Mouse (Mus musculus): ENCODE measurements around the gene Evi2. TPM values are rescaled to one million over a fixed set of nuclear protein-coding genes. Genes with fewer than 3 reads are reported as not detected.

Evi2 gene
- polyA plus RNA-seq, 1 experiment from 2014 or later, result 0.86 TPM

DNA sequence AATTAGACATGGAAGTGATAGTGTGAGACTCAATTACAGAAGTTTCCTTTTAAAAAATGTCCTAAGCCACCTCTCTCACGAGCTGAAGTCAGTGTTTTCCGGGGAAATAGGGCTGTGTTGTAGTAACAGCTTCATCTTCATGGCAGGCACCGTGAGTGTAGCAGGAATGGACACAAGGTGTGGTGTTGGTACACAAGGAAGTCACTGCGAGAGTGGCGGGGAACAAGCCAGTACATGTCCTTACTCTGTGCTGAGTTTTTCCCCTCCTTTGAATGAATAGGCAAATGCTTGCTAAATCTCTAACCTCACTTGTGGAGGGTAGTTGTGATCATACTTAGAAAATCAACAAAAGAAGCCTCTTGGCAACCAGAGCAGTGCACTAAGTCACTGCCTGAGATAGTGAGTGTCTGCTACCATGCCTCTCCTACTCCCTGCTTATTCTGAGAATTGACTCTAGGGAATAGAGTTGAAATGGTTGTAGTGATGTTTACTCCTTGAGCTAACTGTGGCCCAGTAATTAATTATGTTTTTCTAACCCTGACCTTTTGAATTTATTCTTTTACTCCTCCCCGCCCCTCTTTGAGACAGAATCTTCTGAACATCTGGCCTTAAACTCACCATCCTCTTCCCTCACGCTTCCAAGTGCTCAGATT lies 46.4 kb downstream of the Evi2 start:
- WGBS, result 85% methylated on average over 7 of the region's 7 CpGs
- H3K4me1 ChIP-seq, result no peaks in the 10 kb centered on the region
- DNase-seq (ENCODE audit: extremely low spot score, low spot score), result no peak
- H3K4me3 ChIP-seq, result no peak overlapping the region
- no peak overlapping the region for H3K27ac ChIP-seq
- H3K27me3 ChIP-seq (ENCODE audit: poor library complexity, severe bottlenecking), result no peaks in the 10 kb centered on the region
- H3K36me3 ChIP-seq (replicated peaks), result peaks cover 57% of the 10 kb centered on the region
- no peaks in the 10 kb centered on the region for H3K9me3 ChIP-seq

DNA sequence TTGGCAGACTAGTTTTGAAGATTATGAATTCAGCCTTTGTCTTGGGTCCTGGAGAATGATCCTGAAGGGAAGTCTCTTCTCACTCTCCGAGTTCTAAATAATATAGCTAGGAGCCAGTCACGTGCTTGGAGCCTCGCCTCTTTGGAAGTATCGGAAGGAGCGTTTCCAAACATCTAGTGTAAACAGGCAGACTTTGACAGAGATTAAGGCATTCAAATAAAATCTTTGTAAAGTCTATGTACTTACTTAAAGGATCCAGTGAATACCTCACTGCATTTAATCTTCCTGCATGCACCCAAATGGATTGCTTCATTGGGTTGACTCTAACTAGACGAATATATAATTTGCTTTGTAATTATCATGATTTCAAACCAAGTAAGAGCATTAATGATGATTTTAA lies 47.0 kb downstream of the Evi2 start:
- WGBS, result 94% methylated on average over 6 of the region's 6 CpGs
- no peak overlapping the region for H3K27ac ChIP-seq
- no peak for DNase-seq (ENCODE audit: extremely low spot score, low spot score)
- H3K4me1 ChIP-seq, result no peaks in the 10 kb centered on the region
- no peaks in the 10 kb centered on the region for H3K9me3 ChIP-seq
- H3K27me3 ChIP-seq (ENCODE audit: poor library complexity, severe bottlenecking), result no peaks in the 10 kb centered on the region
- no peak overlapping the region for H3K4me3 ChIP-seq
- peaks cover 61% of the 10 kb centered on the region for H3K36me3 ChIP-seq (replicated peaks)

DNA sequence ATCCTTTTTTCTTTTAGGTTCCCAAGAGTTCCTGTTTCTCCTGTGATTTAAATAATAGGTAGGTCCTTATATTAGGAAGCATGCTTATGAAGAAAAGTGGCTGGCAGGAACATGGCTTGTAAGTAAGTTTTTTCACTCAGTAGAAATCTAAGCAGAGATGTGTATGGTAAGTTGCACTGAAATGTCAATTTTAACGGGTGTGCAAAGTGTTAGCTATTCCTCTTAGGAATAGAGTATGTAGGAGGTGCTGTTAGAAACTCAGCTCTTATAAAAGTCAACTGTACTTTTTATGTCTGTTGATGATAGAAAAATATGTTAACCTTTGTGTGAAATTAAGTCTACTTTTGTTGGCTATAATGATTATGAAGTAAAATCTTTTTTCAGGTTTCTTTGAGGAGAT lies 62.3 kb downstream of the Evi2 start:
- H3K4me1 ChIP-seq, result no peaks in the 10 kb centered on the region
- H3K36me3 ChIP-seq (replicated peaks), result peaks cover 75% of the 10 kb centered on the region
- H3K27me3 ChIP-seq (ENCODE audit: poor library complexity, severe bottlenecking), result no peaks in the 10 kb centered on the region
- WGBS, result 85% methylated on average over 1 of the region's 1 CpGs
- no peaks in the 10 kb centered on the region for H3K9me3 ChIP-seq
- H3K27ac ChIP-seq, result no peak overlapping the region
- DNase-seq (ENCODE audit: extremely low spot score, low spot score), result no peak
- H3K4me3 ChIP-seq, result no peak overlapping the region

Other genes with a start within 250 kb of the Evi2 start
- 0.22 TPM in 1 of 2 replicates, not detected in the other for gene Gm9964, start 233.7 kb downstream of the Evi2 start, polyA plus RNA-seq (2016; fragmentation: Nextera tagmentation; extraction: Ambion mirVana)
- 6.0 and 7.4 TPM in 2 replicates for gene Nf1, start 190.9 kb downstream of the Evi2 start, polyA plus RNA-seq (2016; fragmentation: Nextera tagmentation; extraction: Ambion mirVana)
- gene Omg, start 26.5 kb downstream of the Evi2 start, polyA plus RNA-seq (2016; fragmentation: Nextera tagmentation; extraction: Ambion mirVana), result 0.24 and 0.37 TPM in 2 replicates
- gene Evi2b, start 6.8 kb downstream of the Evi2 start, polyA plus RNA-seq (2016; fragmentation: Nextera tagmentation; extraction: Ambion mirVana), result 0.36 and 0.64 TPM in 2 replicates
- 2.1 and 2.6 TPM in 2 replicates for gene Evi2a, start within 50 bp of the Evi2 start, polyA plus RNA-seq (2016; fragmentation: Nextera tagmentation; extraction: Ambion mirVana)
- gene Rab11fip4, start 60.6 kb upstream of the Evi2 start, polyA plus RNA-seq (2016; fragmentation: Nextera tagmentation; extraction: Ambion mirVana), result 20.1 and 23.3 TPM in 2 replicates

Measured in forebrain, embryonic 10.5 days (tissue).